Comparison of ENCODE assay signal across 8 mouse cellular contexts in genomic region chr15:96936705-96937346, GRCm38 (mm10).
DNase-seq lines count a peak whose midpoint lies in the region; ATAC-seq lines count a peak whose summit lies in the region.

No protein-coding gene starts in this region.

- peaks cover 8% of the 10 kb centered on the region for H3K4me1 ChIP-seq in hindbrain, embryonic 10.5 days (replicated peaks)
- H3K4me1 ChIP-seq in lung, embryonic 15.5 days = peaks cover 8% of the 10 kb centered on the region; the same call in 1 of the 2 replicates

- H3K27me3 ChIP-seq in hindbrain, embryonic 10.5 days (ENCODE audit: insufficient read depth, poor library complexity, severe bottlenecking) = no peaks in the 10 kb centered on the region
- no peaks in the 10 kb centered on the region for H3K27me3 ChIP-seq in lung, embryonic 15.5 days

- peak overlapping the region; percentile 33; the same call in 1 of the 2 replicates for H3K9ac ChIP-seq in lung, embryonic 15.5 days

- 10% methylated on average over 18 of the region's 18 CpGs for WGBS in hindbrain, embryonic 10.5 days
- 3% methylated on average over 18 of the region's 18 CpGs for WGBS in lung, embryonic 15.5 days

- H3K4me3 ChIP-seq in hindbrain, embryonic 10.5 days = peak overlapping the region; percentile 33
- peak overlapping the region; percentile 22; the same call in 1 of the 2 replicates for H3K4me3 ChIP-seq in lung, embryonic 15.5 days

- no peaks in the 10 kb centered on the region for H3K36me3 ChIP-seq in hindbrain, embryonic 10.5 days
- no peaks in the 10 kb centered on the region for H3K36me3 ChIP-seq in lung, embryonic 15.5 days

- H3K27ac ChIP-seq in hindbrain, embryonic 10.5 days = no peak overlapping the region
- no peak overlapping the region for H3K27ac ChIP-seq in lung, embryonic 15.5 days

- H3K9me3 ChIP-seq in hindbrain, embryonic 10.5 days = no peaks in the 10 kb centered on the region
- no peaks in the 10 kb centered on the region for H3K9me3 ChIP-seq in lung, embryonic 15.5 days

- peak; percentile 93 for ATAC-seq in frontal cortex, adult (ENCODE audit: low TSS enrichment)
- peak; percentile 92 for ATAC-seq in lung, embryonic 15.5 days (ENCODE audit: borderline replicate concordance, extremely low read depth, low FRiP score, low TSS enrichment)

- H3K4me2 ChIP-seq in lung, embryonic 15.5 days = peak overlapping the region; percentile 54

- peak; percentile 89 for DNase-seq in MN1 (ENCODE audit: low spot score)
- DNase-seq in cerebellum, adult 8-10 months = peak; percentile 80
- peak; percentile 85 for DNase-seq in hindbrain, embryonic 10.5 days (ENCODE audit: low spot score)
- peak; percentile 97 for DNase-seq in layer of hippocampus, adult 9-10 months (ENCODE audit: low spot score)
- DNase-seq in ovary, postnatal 10 days (ENCODE audit: low spot score) = peak; percentile 54
- peak; percentile 92 for DNase-seq in thymus, postnatal 0 days (ENCODE audit: low spot score)
